Mouse (Mus musculus) liver, postnatal 0 days (tissue): ENCODE measurements around the gene Tnrc18.

ENCODE experiments used
- CTCF ChIP-seq: sonication (generic); IDR thresholded peaks from 2 replicates; pipeline ENCODE4 v1.5.1; 2016; ENCODE audit warnings: antibody characterized with exemption, low read depth
- EP300 ChIP-seq: IDR thresholded peaks from 2 replicates; pipeline ENCODE4 v1.6.1; 2016; ENCODE audit warnings: antibody characterized with exemption, low read depth, mild to moderate bottlenecking

GRCm38 (mm10) chr5:142694627-142695340, 122.7 kb downstream of the Tnrc18 start:
- TF ChIP-seq EP300 (no peak), CTCF (no peak)
